Mouse (Mus musculus): ENCODE results near the gene Gm11037. TPM values are rescaled to one million over a fixed set of nuclear protein-coding genes. Genes with fewer than 3 reads are reported as not detected.
A peak's percentile ranks its signal among the peaks of the same experiment; 100 is the strongest.

Gene Gm11037
- polyA plus RNA-seq (2015; fragmentation: Nextera tagmentation; extraction: Ambion mirVana) = not detected in 2 replicates

DNA sequence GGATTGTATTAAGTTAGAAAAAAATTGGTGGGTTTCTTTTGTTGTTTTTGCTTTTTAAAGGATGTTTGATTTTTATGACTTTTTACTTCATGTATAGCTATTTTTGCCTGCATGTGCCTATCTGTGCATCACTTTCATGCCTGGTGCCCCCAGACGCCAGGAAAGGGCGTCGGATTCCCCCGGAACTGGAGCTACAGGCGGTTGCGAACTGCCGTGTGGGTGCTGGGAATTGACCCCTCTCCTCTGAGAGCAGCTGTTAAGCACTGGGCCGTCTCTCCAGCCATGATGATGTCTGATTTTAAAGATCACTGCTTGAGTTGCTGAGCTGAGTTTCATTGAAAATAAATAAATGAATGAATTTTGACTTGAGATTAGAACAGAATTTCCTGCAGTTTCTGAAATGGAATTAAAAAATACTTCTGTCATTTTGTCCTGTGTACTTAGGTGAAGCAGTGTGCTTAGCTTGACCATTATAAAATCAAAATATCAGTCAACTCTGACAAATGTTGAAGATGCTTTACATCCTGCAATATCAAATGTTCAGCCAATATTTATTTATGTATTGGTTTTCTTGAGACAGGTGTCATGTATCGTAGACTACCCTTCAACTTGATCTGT lies at the start of gene Gm11037:
TSS of gene Gm11037 (plus strand) at position 568 of the 618 bp plus-strand sequence.
- no peak within 1 kb of the TSS for H3K4me3 ChIP-seq (ENCODE audit: low read depth, low read length)
- H3K36me3 ChIP-seq (ENCODE audit: control insufficient read depth, insufficient read depth, low read length) = no peaks in the 10 kb centered on the region
- no peak within 1 kb of the TSS for H3K4me2 ChIP-seq (ENCODE audit: low read length)
- 84% methylated on average over 9 of the region's 9 CpGs for WGBS
- 0 out of 2 replicates have a peak within 1 kb of the TSS, but pooled peaks have one; percentile 31 for H3K9ac ChIP-seq (ENCODE audit: low read depth, low read length)
- no peak within 1 kb of the TSS for H3K27ac ChIP-seq (ENCODE audit: low read length)
- ATAC-seq = no peak
- H3K4me1 ChIP-seq (ENCODE audit: control insufficient read depth, insufficient read depth, low read length) = no peaks in the 10 kb centered on the region
- no peaks in the 10 kb centered on the region for H3K27me3 ChIP-seq (ENCODE audit: control insufficient read depth, insufficient read depth, low read depth, low read length)
- no peaks in the 10 kb centered on the region for H3K9me3 ChIP-seq (replicated peaks; ENCODE audit: control insufficient read depth, low read length, poor library complexity, severe bottlenecking)

GRCm38 (mm10) chr2:131084206-131084605 lies 49.1 kb upstream of the Gm11037 start:
- Histone ChIP-seq H3K27me3 (ENCODE audit: control insufficient read depth, insufficient read depth, low read depth, low read length) (no peaks in the 10 kb centered on the region), H3K36me3 (ENCODE audit: control insufficient read depth, insufficient read depth, low read length) (no peaks in the 10 kb centered on the region), H3K4me3 (ENCODE audit: low read depth, low read length) (no peak overlapping the region), H3K4me2 (ENCODE audit: low read length) (no peak overlapping the region), H3K9ac (ENCODE audit: low read depth, low read length) (no peak overlapping the region), H3K27ac (ENCODE audit: low read length) (no peak overlapping the region), H3K4me1 (ENCODE audit: control insufficient read depth, insufficient read depth, low read length) (no peaks in the 10 kb centered on the region), H3K9me3 (replicated peaks; ENCODE audit: control insufficient read depth, low read length, poor library complexity, severe bottlenecking) (no peaks in the 10 kb centered on the region)
- WGBS = 88% methylated on average over 4 of the region's 4 CpGs
- no peak for ATAC-seq

GRCm38 (mm10) chr2:131086667-131087390 lies 46.5 kb upstream of the Gm11037 start, which contains the start of gene Siglec1:
Gene Siglec1, minus strand, starts transcription at chr2:131086765.
- 83% methylated on average over 11 of the region's 11 CpGs for WGBS
- Histone ChIP-seq H3K9ac (ENCODE audit: low read depth, low read length) (no peak within 1 kb of the TSS), H3K9me3 (replicated peaks; ENCODE audit: control insufficient read depth, low read length, poor library complexity, severe bottlenecking) (no peaks in the 10 kb centered on the region), H3K36me3 (ENCODE audit: control insufficient read depth, insufficient read depth, low read length) (no peaks in the 10 kb centered on the region), H3K4me2 (ENCODE audit: low read length) (no peak within 1 kb of the TSS), H3K27me3 (ENCODE audit: control insufficient read depth, insufficient read depth, low read depth, low read length) (no peaks in the 10 kb centered on the region), H3K4me1 (ENCODE audit: control insufficient read depth, insufficient read depth, low read length) (no peaks in the 10 kb centered on the region), H3K4me3 (ENCODE audit: low read depth, low read length) (no peak within 1 kb of the TSS), H3K27ac (ENCODE audit: low read length) (no peak within 1 kb of the TSS)
- ATAC-seq = no peak

DNA sequence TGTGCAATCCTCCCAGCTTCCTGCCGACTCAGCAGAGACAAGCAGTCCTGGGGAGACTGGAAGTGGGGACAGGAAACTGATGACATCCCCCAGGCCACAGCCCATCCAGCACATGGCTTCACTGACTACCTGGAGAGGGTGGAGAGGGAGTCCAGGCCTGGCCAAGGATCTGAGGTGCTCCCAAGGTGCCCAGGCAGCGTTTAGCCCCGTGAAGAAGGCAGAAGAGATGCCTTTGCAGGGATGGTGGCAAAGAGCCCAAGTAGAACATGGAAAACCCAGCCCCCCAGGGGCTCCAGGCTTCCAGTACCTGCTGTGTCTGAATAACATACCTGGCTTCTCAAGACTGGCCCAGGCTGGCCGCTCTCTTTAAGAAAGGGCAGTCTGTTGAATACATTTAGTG lies 44.7 kb upstream of the Gm11037 start:
- no peaks in the 10 kb centered on the region for H3K36me3 ChIP-seq (ENCODE audit: control insufficient read depth, insufficient read depth, low read length)
- H3K4me2 ChIP-seq (ENCODE audit: low read length) = no peak overlapping the region
- no peaks in the 10 kb centered on the region for H3K9me3 ChIP-seq (replicated peaks; ENCODE audit: control insufficient read depth, low read length, poor library complexity, severe bottlenecking)
- H3K4me3 ChIP-seq (ENCODE audit: low read depth, low read length) = no peak overlapping the region
- H3K27me3 ChIP-seq (ENCODE audit: control insufficient read depth, insufficient read depth, low read depth, low read length) = no peaks in the 10 kb centered on the region
- no peak for ATAC-seq
- no peaks in the 10 kb centered on the region for H3K4me1 ChIP-seq (ENCODE audit: control insufficient read depth, insufficient read depth, low read length)
- WGBS = 78% methylated on average over 4 of the region's 4 CpGs
- H3K9ac ChIP-seq (ENCODE audit: low read depth, low read length) = no peak overlapping the region
- no peak overlapping the region for H3K27ac ChIP-seq (ENCODE audit: low read length)

GRCm38 (mm10) chr2:131089634-131090033 lies 43.7 kb upstream of the Gm11037 start:
- no peak overlapping the region for H3K27ac ChIP-seq (ENCODE audit: low read length)
- WGBS = 85% methylated on average over 1 of the region's 1 CpGs
- ATAC-seq = no peak

DNA sequence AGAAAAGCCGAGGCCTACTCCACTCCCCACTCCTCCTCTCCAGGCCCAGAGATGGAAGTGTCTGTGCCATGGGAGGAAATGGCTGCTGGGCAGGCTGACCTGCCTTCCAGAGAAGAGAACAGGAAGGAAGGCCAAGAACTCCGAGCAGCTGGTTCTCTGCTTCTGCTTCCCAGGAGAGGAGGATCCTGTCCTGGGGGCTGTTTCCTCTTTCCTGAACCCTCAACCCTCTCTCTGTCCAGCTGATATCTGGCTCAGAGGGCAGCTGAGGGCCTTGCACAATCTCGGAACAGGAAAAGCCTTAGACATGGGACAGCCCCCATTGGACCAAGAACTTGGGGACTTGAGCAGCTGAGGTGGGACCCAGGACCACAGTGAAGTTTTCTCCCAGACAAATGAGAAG lies 42.4 kb upstream of the Gm11037 start:
- H3K36me3 ChIP-seq (ENCODE audit: control insufficient read depth, insufficient read depth, low read length) = no peaks in the 10 kb centered on the region
- H3K4me1 ChIP-seq (ENCODE audit: control insufficient read depth, insufficient read depth, low read length) = no peaks in the 10 kb centered on the region
- H3K9me3 ChIP-seq (replicated peaks; ENCODE audit: control insufficient read depth, low read length, poor library complexity, severe bottlenecking) = no peaks in the 10 kb centered on the region
- no peak overlapping the region for H3K4me3 ChIP-seq (ENCODE audit: low read depth, low read length)
- H3K27me3 ChIP-seq (ENCODE audit: control insufficient read depth, insufficient read depth, low read depth, low read length) = no peaks in the 10 kb centered on the region
- H3K4me2 ChIP-seq (ENCODE audit: low read length) = no peak overlapping the region
- 87% methylated on average over 3 of the region's 3 CpGs for WGBS
- no peak overlapping the region for H3K27ac ChIP-seq (ENCODE audit: low read length)
- H3K9ac ChIP-seq (ENCODE audit: low read depth, low read length) = no peak overlapping the region
- no peak for ATAC-seq

More at GRCm38 (mm10) chr2:131089634-131090033, 43.7 kb upstream of the Gm11037 start:
- Histone ChIP-seq H3K9ac (ENCODE audit: low read depth, low read length) (no peak overlapping the region), H3K4me3 (ENCODE audit: low read depth, low read length) (no peak overlapping the region), H3K27me3 (ENCODE audit: control insufficient read depth, insufficient read depth, low read depth, low read length) (no peaks in the 10 kb centered on the region), H3K4me1 (ENCODE audit: control insufficient read depth, insufficient read depth, low read length) (no peaks in the 10 kb centered on the region), H3K9me3 (replicated peaks; ENCODE audit: control insufficient read depth, low read length, poor library complexity, severe bottlenecking) (no peaks in the 10 kb centered on the region), H3K36me3 (ENCODE audit: control insufficient read depth, insufficient read depth, low read length) (no peaks in the 10 kb centered on the region), H3K4me2 (ENCODE audit: low read length) (no peak overlapping the region)

GRCm38 (mm10) chr2:131093577-131093976 lies 39.7 kb upstream of the Gm11037 start:
- no peak for ATAC-seq
- H3K4me3 ChIP-seq (ENCODE audit: low read depth, low read length) = no peak overlapping the region
- WGBS = 90% methylated on average over 5 of the region's 5 CpGs

DNA sequence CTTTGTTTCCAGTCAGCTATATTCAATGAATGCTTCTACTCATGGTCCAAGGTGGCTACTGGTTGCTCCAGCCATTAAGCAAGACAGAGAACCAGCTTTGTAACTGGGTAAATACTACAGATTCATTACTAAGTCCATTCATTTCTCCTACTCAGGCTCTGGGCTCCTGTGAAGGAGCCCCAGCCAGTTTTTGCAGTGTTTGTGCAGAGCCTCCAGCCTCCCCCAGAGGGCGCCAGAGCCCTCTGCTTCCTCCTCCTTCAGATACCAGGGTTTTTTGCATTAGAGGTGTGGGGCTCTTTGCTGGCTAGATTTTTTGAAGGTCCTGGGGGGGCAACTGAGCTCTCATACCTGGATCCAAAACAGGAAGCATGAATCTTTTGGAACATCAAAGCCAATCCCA lies 38.5 kb upstream of the Gm11037 start:
- no peak overlapping the region for H3K9ac ChIP-seq (ENCODE audit: low read depth, low read length)
- 0% methylated on average over 1 of the region's 1 CpGs for WGBS
- no peaks in the 10 kb centered on the region for H3K27me3 ChIP-seq (ENCODE audit: control insufficient read depth, insufficient read depth, low read depth, low read length)
- H3K4me1 ChIP-seq (ENCODE audit: control insufficient read depth, insufficient read depth, low read length) = no peaks in the 10 kb centered on the region
- no peaks in the 10 kb centered on the region for H3K36me3 ChIP-seq (ENCODE audit: control insufficient read depth, insufficient read depth, low read length)
- H3K9me3 ChIP-seq (replicated peaks; ENCODE audit: control insufficient read depth, low read length, poor library complexity, severe bottlenecking) = no peaks in the 10 kb centered on the region
- ATAC-seq = no peak
- no peak overlapping the region for H3K4me2 ChIP-seq (ENCODE audit: low read length)
- no peak overlapping the region for H3K4me3 ChIP-seq (ENCODE audit: low read depth, low read length)
- no peak overlapping the region for H3K27ac ChIP-seq (ENCODE audit: low read length)

More at GRCm38 (mm10) chr2:131093577-131093976, 39.7 kb upstream of the Gm11037 start:
- H3K27ac ChIP-seq (ENCODE audit: low read length) = no peak overlapping the region
- no peaks in the 10 kb centered on the region for H3K4me1 ChIP-seq (ENCODE audit: control insufficient read depth, insufficient read depth, low read length)
- no peak overlapping the region for H3K9ac ChIP-seq (ENCODE audit: low read depth, low read length)
- no peak overlapping the region for H3K4me2 ChIP-seq (ENCODE audit: low read length)
- no peaks in the 10 kb centered on the region for H3K9me3 ChIP-seq (replicated peaks; ENCODE audit: control insufficient read depth, low read length, poor library complexity, severe bottlenecking)
- H3K36me3 ChIP-seq (ENCODE audit: control insufficient read depth, insufficient read depth, low read length) = no peaks in the 10 kb centered on the region
- no peaks in the 10 kb centered on the region for H3K27me3 ChIP-seq (ENCODE audit: control insufficient read depth, insufficient read depth, low read depth, low read length)

DNA sequence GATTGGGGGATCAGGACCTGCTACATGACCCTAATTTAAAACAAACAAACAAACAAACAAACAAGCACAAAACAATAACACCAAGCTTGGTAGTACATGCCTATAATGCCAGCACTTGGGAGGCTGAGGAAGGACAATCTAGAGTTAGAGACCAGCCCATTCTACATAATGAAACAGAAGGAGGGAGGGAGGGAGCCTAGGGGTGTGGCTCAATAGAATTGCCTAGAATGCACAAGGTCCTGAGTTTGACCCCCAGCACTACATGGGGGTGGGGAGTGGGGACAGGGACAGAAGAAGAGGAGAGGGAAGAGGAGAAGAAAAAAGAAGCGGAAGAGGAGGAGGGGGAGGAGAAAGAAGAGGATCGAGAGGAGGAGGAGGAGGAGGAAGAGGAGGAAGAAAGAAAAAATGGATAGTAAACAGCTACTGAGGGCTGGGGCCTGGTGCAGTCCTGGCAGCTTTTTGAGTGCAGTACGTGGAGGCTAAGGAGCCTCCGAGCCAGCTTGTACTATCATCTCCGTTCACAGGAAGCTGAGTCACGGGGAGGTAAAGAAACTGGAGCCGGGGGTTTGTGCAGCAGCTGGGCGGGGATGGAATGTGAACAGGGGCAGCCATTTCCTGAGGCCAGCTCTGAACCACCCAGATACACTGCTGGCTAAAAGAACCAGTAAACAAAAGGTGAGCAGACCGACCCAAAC lies 37.0 kb upstream of the Gm11037 start:
- ATAC-seq = no peak
- H3K9me3 ChIP-seq (replicated peaks; ENCODE audit: control insufficient read depth, low read length, poor library complexity, severe bottlenecking) = no peaks in the 10 kb centered on the region
- H3K4me1 ChIP-seq (ENCODE audit: control insufficient read depth, insufficient read depth, low read length) = no peaks in the 10 kb centered on the region
- no peak overlapping the region for H3K4me2 ChIP-seq (ENCODE audit: low read length)
- H3K9ac ChIP-seq (ENCODE audit: low read depth, low read length) = no peak overlapping the region
- H3K27me3 ChIP-seq (ENCODE audit: control insufficient read depth, insufficient read depth, low read depth, low read length) = no peaks in the 10 kb centered on the region
- no peaks in the 10 kb centered on the region for H3K36me3 ChIP-seq (ENCODE audit: control insufficient read depth, insufficient read depth, low read length)
- 25% methylated on average over 9 of the region's 9 CpGs for WGBS
- no peak overlapping the region for H3K27ac ChIP-seq (ENCODE audit: low read length)
- H3K4me3 ChIP-seq (ENCODE audit: low read depth, low read length) = no peak overlapping the region
